Mouse (Mus musculus): ENCODE measurements around the gene Esp23.
"Not testable (repeated sequence)": the region's sequence is repeated elsewhere in the genome, so short reads cannot be mapped to it uniquely, and the experiment has no call there.

Gene Esp23

DNA sequence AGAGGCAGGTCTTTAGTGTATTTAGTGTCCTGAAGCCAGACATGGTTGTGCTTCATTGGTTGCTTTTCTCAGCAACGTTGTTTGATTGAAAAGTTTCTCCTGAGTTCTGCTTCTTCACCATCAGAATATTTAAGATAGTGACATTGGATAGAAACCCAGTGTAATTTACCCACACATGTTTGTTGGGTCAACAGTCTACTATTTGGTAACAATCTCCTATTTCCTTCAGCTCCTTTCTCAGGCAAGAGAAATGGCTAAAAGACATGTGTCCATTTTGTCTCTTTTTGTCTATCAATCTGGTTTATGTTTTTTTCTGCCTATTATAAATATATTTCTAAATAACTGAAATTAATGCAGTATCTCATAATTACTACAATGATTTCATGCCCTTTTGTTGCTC lies at the start of gene Esp23:
Gene Esp23 (minus strand): TSS at position 101 of the 400 bp plus-strand sequence.
- DNase-seq (ENCODE audit: low read depth), result no peak

DNA sequence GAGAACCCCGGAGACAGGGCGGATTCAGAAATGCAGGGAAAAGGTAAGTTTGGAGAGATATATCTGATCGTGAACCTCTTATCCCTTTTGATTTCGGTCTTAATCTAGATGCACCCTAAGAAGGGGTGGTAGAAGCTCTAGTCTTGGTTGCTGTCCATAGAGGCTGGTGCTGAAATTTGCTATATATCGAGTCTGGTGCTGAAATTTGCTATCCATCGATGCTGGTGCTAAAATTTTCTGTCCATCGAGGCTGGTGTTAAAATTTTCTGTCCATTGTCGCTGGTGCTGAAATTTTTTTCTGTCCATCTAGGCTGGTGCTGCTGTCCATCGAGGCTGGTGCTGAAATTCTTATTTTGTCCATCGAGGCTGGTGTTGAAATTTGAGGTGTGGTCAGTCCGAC lies 30.3 kb upstream of the Esp23 start:
- DNase-seq (ENCODE audit: low read depth), result not testable (repeated sequence)

DNA sequence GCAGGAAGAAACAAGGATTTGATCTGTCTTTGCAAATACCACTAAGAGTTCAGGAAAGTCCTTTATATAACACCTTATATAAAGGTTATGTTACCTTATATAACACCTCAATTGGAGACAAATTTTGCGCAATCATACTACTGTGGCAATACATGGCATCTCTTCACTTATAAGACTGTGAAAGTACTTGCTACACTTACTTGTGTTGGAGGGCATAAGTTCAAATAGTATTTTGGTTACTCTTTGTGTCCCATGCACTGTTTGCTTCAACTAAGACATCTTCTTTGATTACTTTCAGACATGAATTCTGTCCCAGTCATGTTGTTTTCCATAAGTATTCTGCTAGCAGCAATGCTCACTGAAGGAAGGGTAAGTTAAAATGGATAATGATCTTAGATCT lies 18.2 kb upstream of the Esp23 start, which contains the start of gene Esp22:
Gene Esp22 (plus strand): TSS at position 301 of the 400 bp plus-strand sequence.
- no peak for DNase-seq (ENCODE audit: low read depth)

DNA sequence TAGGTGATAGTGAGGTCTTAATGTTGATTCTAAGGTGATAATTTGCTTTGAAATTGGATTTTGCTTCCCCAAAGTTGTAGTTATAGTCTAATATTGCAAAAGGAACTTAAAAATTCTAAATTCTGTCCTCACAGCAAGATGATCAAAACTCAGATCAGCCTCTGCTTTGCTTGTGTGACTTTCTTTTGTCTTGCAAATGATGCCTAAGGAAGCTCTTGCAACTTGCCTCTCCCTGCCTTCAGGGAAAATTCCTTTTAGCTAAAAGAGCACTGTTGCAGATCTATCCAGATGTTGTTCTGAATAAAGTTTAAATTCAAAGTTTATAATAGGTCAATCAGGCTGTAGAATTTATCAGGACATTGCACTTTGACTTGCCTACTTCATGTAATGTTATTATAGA lies 13.2 kb downstream of the Esp23 start:
- no peak for DNase-seq (ENCODE audit: low read depth)

DNA sequence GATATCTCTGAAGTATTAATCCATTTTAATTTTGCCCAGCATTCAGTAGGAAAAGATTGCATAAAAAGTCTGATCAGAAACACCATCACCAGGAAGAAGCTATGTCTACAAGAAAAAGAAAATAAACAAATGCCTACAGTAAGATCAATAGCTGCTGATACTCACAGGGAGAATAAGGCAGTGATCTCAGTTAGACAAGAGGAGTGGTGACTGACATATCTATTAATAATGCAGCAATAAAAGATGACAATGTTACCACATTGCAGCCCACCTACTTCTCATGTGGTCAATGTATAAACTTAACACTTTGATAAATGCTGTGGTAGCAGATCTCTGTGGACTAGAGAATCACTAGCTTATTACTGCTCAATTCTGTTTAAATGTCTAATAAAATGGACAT lies 33.6 kb downstream of the Esp23 start, which contains the start of gene Gm21903:
Gene Gm21903 (minus strand): TSS at position 101 of the 400 bp plus-strand sequence.
- DNase-seq (ENCODE audit: low read depth), result no peak

DNA sequence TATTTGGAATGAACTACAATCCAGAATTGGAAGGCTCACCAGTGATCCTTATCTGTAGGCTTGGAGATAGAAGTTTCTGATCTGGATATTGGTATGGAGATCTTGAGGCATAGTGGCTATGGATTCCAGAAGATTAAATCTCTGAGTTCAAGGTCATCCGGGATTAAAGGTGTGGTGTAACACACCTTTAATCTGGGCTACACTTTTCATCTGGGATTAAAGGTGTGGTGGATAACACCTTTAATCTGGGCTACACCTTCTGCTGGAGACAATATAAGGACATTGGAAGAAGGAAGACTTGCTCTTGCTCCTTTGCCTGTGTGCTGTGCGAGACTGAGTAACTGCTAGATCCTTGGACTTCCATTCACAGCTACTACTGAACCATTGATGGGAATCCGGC lies 40.4 kb downstream of the Esp23 start, which contains the start of gene Esp24:
Gene Esp24 (plus strand): TSS at position 301 of the 400 bp plus-strand sequence.
- DNase-seq (ENCODE audit: low read depth), result not testable (repeated sequence)
